Mouse (Mus musculus) CH12.LX (cell line): ENCODE measurements around the gene Gsdma3. TPM values are rescaled to one million over a fixed set of nuclear protein-coding genes. Genes with fewer than 3 reads are reported as not detected.

Experiments
- DNase-seq: peaks from one replicate; pipeline ENCODE4 v3.0.0-alpha.2; 2013; ENCODE audit errors: extremely low read depth
- H3K27ac ChIP-seq: 2 replicates; pipeline ENCODE4 v1.5.1; 2012; ENCODE audit warnings: low read depth, mild to moderate bottlenecking, control low read depth, moderate library complexity; ENCODE audit not compliant: insufficient read depth
- H3K27me3 ChIP-seq: replicated peaks from 2 replicates; pipeline ENCODE3; 2012; ENCODE audit warnings: inconsistent platforms
- H3K36me3 ChIP-seq, 2 experiments: replicated peaks in 1 of 2; 2 replicates each; pipeline versions ENCODE3 to v1.6.1; 2012; ENCODE audit warnings: inconsistent platforms in 1 of 2, low read length in 1 of 2, mild to moderate bottlenecking in 1 of 2, mixed read lengths in 1 of 2, moderate library complexity in 1 of 2; ENCODE audit not compliant: control insufficient read depth in 1 of 2, insufficient read depth in 1 of 2
- H3K4me1 ChIP-seq, 2 experiments: 2 replicates each; pipeline ENCODE4 v1.6.1; 2012; ENCODE audit warnings: inconsistent platforms in 1 of 2, moderate library complexity in 1 of 2; ENCODE audit not compliant: insufficient read depth in 2 of 2, control insufficient read depth in 1 of 2
- H3K4me2 ChIP-seq: 2 replicates; pipeline ENCODE4 v1.6.1; 2012; ENCODE audit warnings: low read depth, mild to moderate bottlenecking, control low read depth; ENCODE audit not compliant: poor library complexity, insufficient read depth, severe bottlenecking
- H3K4me3 ChIP-seq, 3 experiments: fragments of 150-350 bp in 1 of 3; sonication (generic) in 1 of 3; replicated peaks in 1 of 3; 2 replicates each; pipeline versions ENCODE3 to v1.5.1; 2011 to 2012; ENCODE audit warnings: low read depth in 2 of 3, low read length in 2 of 3, mild to moderate bottlenecking in 2 of 3, moderate library complexity in 2 of 3, control low read depth in 1 of 3, improper control_type of control experiment in 1 of 3, inconsistent platforms in 1 of 3, mixed read lengths in 1 of 3; ENCODE audit not compliant: poor library complexity in 1 of 3
- H3K79me2 ChIP-seq: replicated peaks from 2 replicates; pipeline ENCODE4 v1.6.1; 2012; ENCODE audit warnings: mild to moderate bottlenecking, moderate library complexity; ENCODE audit not compliant: control insufficient read depth, poor library complexity, insufficient read depth, severe bottlenecking; ENCODE audit errors: extremely low read depth
- H3K9ac ChIP-seq: 2 replicates; pipeline ENCODE4 v1.6.1; 2012; ENCODE audit warnings: low read depth, mild to moderate bottlenecking, control low read depth, moderate library complexity; ENCODE audit not compliant: insufficient read depth
- H3K9me3 ChIP-seq: replicated peaks from 2 replicates; pipeline ENCODE3; 2012; ENCODE audit warnings: low read length, inconsistent platforms, mixed read lengths
- BHLHE40 ChIP-seq: IDR thresholded peaks from 2 replicates; pipeline ENCODE4 v1.6.1; 2011; ENCODE audit warnings: mild to moderate bottlenecking, low read depth, low read length, improper control_type of control experiment
- CHD1 ChIP-seq: IDR thresholded peaks from 2 replicates; pipeline ENCODE4 v1.6.1; 2012; ENCODE audit warnings: low read depth, low read length, improper control_type of control experiment, inconsistent platforms
- CHD2 ChIP-seq: IDR thresholded peaks from 2 replicates; pipeline ENCODE4 v1.6.1; 2011; ENCODE audit warnings: low read length, improper control_type of control experiment
- CTCF ChIP-seq, 2 experiments: IDR thresholded peaks in 1 of 2; conservative IDR thresholded peaks in 1 of 2; 2 replicates each; pipeline ENCODE4 v1.5.1; 2011 to 2012; ENCODE audit warnings: low read depth in 2 of 2, low read length in 2 of 2, improper control_type of control experiment in 1 of 2, inconsistent platforms in 1 of 2, mild to moderate bottlenecking in 1 of 2, moderate library complexity in 1 of 2
- E2F4 ChIP-seq: IDR thresholded peaks from 2 replicates; pipeline ENCODE4 v1.6.1; 2011; ENCODE audit warnings: low read depth, low read length, improper control_type of control experiment; ENCODE audit not compliant: insufficient replicate concordance
- EP300 ChIP-seq: IDR thresholded peaks from 2 replicates; pipeline ENCODE4 v1.6.1; 2011; ENCODE audit warnings: low read length, improper control_type of control experiment
- ETS1 ChIP-seq: conservative IDR thresholded peaks from 2 replicates; pipeline ENCODE4 v1.6.1; 2012; ENCODE audit warnings: low read depth, mild to moderate bottlenecking, inconsistent platforms, low read length, improper control_type of control experiment, moderate library complexity
- GABPA ChIP-seq: IDR thresholded peaks from 2 replicates; pipeline ENCODE4 v1.6.1; 2012; ENCODE audit warnings: low read depth, low read length, improper control_type of control experiment, inconsistent platforms; ENCODE audit not compliant: insufficient replicate concordance
- HCFC1 ChIP-seq: IDR thresholded peaks from 2 replicates; pipeline ENCODE4 v1.6.1; 2012; ENCODE audit warnings: low read depth, mild to moderate bottlenecking, inconsistent platforms, low read length, improper control_type of control experiment
- JUN ChIP-seq: IDR thresholded peaks from 2 replicates; pipeline ENCODE4 v1.6.1; 2011; ENCODE audit warnings: low read depth, mild to moderate bottlenecking, low read length, improper control_type of control experiment, moderate library complexity; ENCODE audit not compliant: insufficient read depth
- JUND ChIP-seq: conservative IDR thresholded peaks from 2 replicates; pipeline ENCODE4 v1.6.1; 2011; ENCODE audit warnings: low read depth, low read length, improper control_type of control experiment
- KAT2A ChIP-seq: IDR thresholded peaks from 2 replicates; pipeline ENCODE4 v1.6.1; 2012; ENCODE audit warnings: low read length, improper control_type of control experiment, inconsistent platforms; ENCODE audit not compliant: insufficient replicate concordance
- MAFK ChIP-seq: IDR thresholded peaks from 2 replicates; pipeline ENCODE4 v1.6.1; 2011; ENCODE audit warnings: low read length, improper control_type of control experiment; ENCODE audit not compliant: insufficient replicate concordance
- MAX ChIP-seq: IDR thresholded peaks from 2 replicates; pipeline ENCODE4 v1.6.1; 2011; ENCODE audit warnings: low read length, improper control_type of control experiment
- MAZ ChIP-seq: IDR thresholded peaks from 2 replicates; pipeline ENCODE4 v1.6.1; 2012; ENCODE audit warnings: low read depth, mild to moderate bottlenecking, inconsistent platforms, low read length, improper control_type of control experiment, moderate library complexity
- MEF2A ChIP-seq: IDR thresholded peaks from 2 replicates; pipeline ENCODE4 v1.6.1; 2014; ENCODE audit warnings: low read depth, mild to moderate bottlenecking, inconsistent platforms, low read length, improper control_type of control experiment, borderline replicate concordance
- MYC ChIP-seq: IDR thresholded peaks from 2 replicates; pipeline ENCODE4 v1.6.1; 2011; ENCODE audit warnings: low read depth, mild to moderate bottlenecking, improper control_type of control experiment, low read length
- NELFE ChIP-seq: IDR thresholded peaks from 2 replicates; pipeline ENCODE4 v1.6.1; 2011; ENCODE audit warnings: low read depth, low read length, improper control_type of control experiment
- NRF1 ChIP-seq: IDR thresholded peaks from 2 replicates; pipeline ENCODE4 v1.6.1; 2014; ENCODE audit warnings: low read depth, mild to moderate bottlenecking, inconsistent platforms, low read length, improper control_type of control experiment, moderate library complexity
- PAX5 ChIP-seq: IDR thresholded peaks from 2 replicates; pipeline ENCODE4 v1.6.1; 2012; ENCODE audit warnings: low read length, inconsistent platforms, mixed read lengths
- POLR2A ChIP-seq: IDR thresholded peaks from 2 replicates; pipeline ENCODE4 v1.6.1; 2011; ENCODE audit warnings: low read depth, mild to moderate bottlenecking, improper control_type of control experiment, low read length
- POLR2AphosphoS2 ChIP-seq: IDR thresholded peaks from 2 replicates; pipeline ENCODE4 v1.6.1; 2011; ENCODE audit warnings: low read depth, low read length, improper control_type of control experiment
- SIN3A ChIP-seq: IDR thresholded peaks from 2 replicates; pipeline ENCODE4 v1.6.1; 2012; ENCODE audit warnings: low read length, improper control_type of control experiment, inconsistent platforms
- SMC3 ChIP-seq: IDR thresholded peaks from 2 replicates; pipeline ENCODE4 v1.6.1; 2011; ENCODE audit warnings: low read depth, low read length, improper control_type of control experiment
- TBP ChIP-seq: conservative IDR thresholded peaks from 2 replicates; pipeline ENCODE4 v1.6.1; 2011; ENCODE audit warnings: low read depth, low read length, improper control_type of control experiment
- TCF12 ChIP-seq: IDR thresholded peaks from 2 replicates; pipeline ENCODE4 v1.6.1; 2014; ENCODE audit warnings: low read depth, mild to moderate bottlenecking, inconsistent platforms, low read length, improper control_type of control experiment
- USF1 ChIP-seq: IDR thresholded peaks from 2 replicates; pipeline ENCODE4 v1.6.1; 2014; ENCODE audit warnings: low read depth, mild to moderate bottlenecking, inconsistent platforms, low read length, improper control_type of control experiment
- USF2 ChIP-seq: conservative IDR thresholded peaks from 2 replicates; pipeline ENCODE4 v1.6.1; 2011; ENCODE audit warnings: low read depth, low read length, improper control_type of control experiment
- ZKSCAN1 ChIP-seq: IDR thresholded peaks from 2 replicates; pipeline ENCODE4 v1.6.1; 2012; ENCODE audit warnings: low read depth, inconsistent platforms, low read length, improper control_type of control experiment, borderline replicate concordance
- ZMIZ1 ChIP-seq: IDR thresholded peaks from 2 replicates; pipeline ENCODE4 v1.6.1; 2012; ENCODE audit warnings: low read depth, mild to moderate bottlenecking, inconsistent platforms, low read length, improper control_type of control experiment
- ZNF384 ChIP-seq: IDR thresholded peaks from 2 replicates; pipeline ENCODE4 v1.6.1; 2012; ENCODE audit warnings: low read depth, low read length, improper control_type of control experiment, inconsistent platforms
- dilution Hi-C: fragments of 300-500 bp; cut with MboI; formaldehyde crosslinking; loops from 2 replicates; pipeline ENCODE4 v1.14.3; 2020; ENCODE audit warnings: low sequenced_read_pairs; ENCODE audit not compliant: extremely low pct_unique_long_range_greater_than_20kb, extremely low pct_ligation_motif_present
- in situ Hi-C: fragments of 300-500 bp; cut with MboI; formaldehyde crosslinking; loops from 3 replicates; pipeline ENCODE4 v1.14.3; 2019; ENCODE audit warnings: low sequenced_read_pairs, low pct_ligation_motif_present, low pct_unique_long_range_greater_than_20kb, mixed read lengths
- polyA plus RNA-seq: library from polyadenylated mRNA; unstranded; fragments of >175 nt; gene quantifications from 2 replicates; pipeline ENCODE4 v1.2.1, GENCODE M21; 2012; ENCODE audit warnings: low read depth; ENCODE audit not compliant: insufficient read length
- total RNA-seq, 2 experiments: library from RNA; depleted of rRNA; stranded (reverse); fragments of 300-350 nt in 1 of 2; fragments of >200 nt in 1 of 2; gene quantifications; 2 replicates each; pipeline ENCODE4 v1.2.3; 2012 to 2014

Gsdma3 gene
- total and polyA plus RNA-seq, 3 experiments: not detected

DNA sequence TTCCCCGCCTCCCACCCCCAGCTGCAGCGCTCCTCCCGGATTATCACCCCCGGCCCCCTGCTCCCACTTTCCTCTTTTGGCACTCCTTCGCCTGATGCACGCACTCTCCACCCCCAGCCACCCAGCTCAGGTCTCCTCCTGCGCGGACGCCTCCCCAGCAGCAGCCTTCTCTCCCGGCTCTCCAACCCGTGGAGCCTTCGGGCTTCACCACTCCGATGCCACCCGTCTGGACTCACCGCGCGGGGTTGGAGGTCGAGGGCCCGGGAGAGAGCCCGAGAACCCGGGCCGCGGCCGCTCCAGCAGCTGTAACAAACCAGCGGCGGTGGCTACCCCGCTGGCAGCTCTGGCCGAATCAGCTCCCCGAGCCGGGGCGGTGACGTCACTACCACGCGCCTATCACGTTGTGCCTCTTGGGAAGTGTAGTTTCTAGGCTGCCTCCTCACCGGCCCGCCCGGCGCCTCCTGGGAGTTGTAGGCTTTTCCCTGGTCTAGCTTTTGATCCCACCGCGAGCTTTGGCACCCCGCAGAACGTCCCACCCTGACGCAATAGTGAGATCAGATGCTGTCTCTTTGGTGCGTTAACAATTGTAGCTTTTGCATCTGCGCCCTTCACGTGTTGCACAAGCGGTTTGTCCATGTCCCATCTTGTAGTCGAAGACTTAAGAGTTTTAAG lies 39.1 kb upstream of the Gsdma3 start, which contains the start of gene Ormdl3 (continued):
- TF ChIP-seq NRF1: no peak; the same call in 1 of the 2 replicates
- TF ChIP-seq SIN3A: peak; percentile 99
- TF ChIP-seq PAX5: no peak
- peak; percentile 78 for TF ChIP-seq NELFE
- no peak for TF ChIP-seq ZNF384
- TF ChIP-seq USF1: peak; percentile 48
- no peak; the same call in none of the 2 replicates for TF ChIP-seq MAZ
- TF ChIP-seq USF2: no peak; the same call in 1 of the 2 replicates
- TF ChIP-seq POLR2A: peak; percentile 88
- TF ChIP-seq MAX: peak; percentile 44
- no peak for TF ChIP-seq CTCF (conservative IDR thresholded peaks at IDR 0.05 in 1 of 2, IDR thresholded peaks at IDR 0.05 in 1 of 2; ENCODE audit: low read depth in 2 of 2, low read length in 2 of 2)
- 0 out of 2 replicates have a peak, but pooled peaks have one; percentile 3 for TF ChIP-seq SMC3
- no peak for TF ChIP-seq JUN
- TF ChIP-seq, all 38 proteins: peak for 24

DNA sequence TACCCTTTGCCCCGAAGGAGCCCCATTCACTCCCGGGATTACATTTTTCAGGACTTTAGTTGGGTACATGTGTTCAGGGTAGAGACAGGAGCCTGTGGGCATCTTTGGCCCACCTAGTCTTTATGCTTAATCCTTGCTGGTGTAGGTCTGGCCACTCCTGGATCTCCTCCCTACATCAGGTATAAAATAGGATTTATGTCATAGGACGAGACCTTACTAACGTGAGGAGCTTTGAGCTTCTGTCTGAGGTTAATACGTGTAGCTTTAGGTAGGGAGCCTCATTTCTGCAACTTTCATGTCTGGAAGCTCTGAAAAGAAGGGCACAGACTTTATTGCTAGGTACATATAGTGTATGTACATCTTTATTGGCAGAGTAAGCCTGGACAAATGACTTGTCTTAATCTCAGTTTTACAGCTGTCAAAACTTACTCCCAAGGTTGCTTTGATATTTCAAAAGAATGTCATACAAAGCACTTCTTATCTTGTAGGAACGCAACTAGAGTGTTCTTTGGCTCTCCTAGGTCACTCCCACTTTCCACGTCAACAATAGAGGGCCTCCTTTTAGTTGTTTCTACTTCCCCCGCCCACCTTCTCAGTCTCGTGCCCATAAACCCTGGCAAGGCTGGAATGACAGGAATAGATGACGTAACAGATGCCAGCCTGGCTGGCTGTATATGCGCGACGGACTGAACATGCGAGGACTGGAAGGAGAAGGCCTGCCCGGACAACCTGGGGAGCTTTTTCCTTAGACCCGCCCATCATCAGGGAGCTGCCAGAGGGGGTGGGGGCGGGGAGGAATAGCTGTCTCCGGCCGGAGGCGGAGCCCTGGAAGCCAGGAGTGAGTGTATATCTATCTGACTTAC lies 38.2 kb upstream of the Gsdma3 start:
- Histone ChIP-seq H3K79me2 (peaks cover 17% of the 10 kb centered on the region), H3K4me2 (peak overlapping the region; percentile 72), H3K9me3 (no peaks in the 10 kb centered on the region), H3K36me3 (peaks cover 10 to 23% of the 10 kb centered on the region in 2 experiments), H3K4me1 (peaks cover 21 to 43% of the 10 kb centered on the region in 2 experiments), H3K4me3 (peak overlapping the region; percentile 61 to 95 (median 71)), H3K27me3 (peaks cover 29% of the 10 kb centered on the region), H3K9ac (peak overlapping the region; percentile 71), H3K27ac (peak overlapping the region; percentile 35)
- dilution Hi-C loops (no loop called here), in situ Hi-C loops (loop anchor here (5.0 kb wide), 1 partner anchor 36 kb away; the partner anchor contains the start of gene Zpbp2)
- peak; percentile 92 for DNase-seq
- TF ChIP-seq MAX (peak; percentile 5; the same call in 1 of the 2 replicates), CHD2 (peak; percentile 88), NELFE (no peak), ETS1 (peak; percentile 62; the same call in 1 of the 2 replicates), CTCF (conservative IDR thresholded peaks at IDR 0.05 in 1 of 2, IDR thresholded peaks at IDR 0.05 in 1 of 2; ENCODE audit: low read depth in 2 of 2, low read length in 2 of 2) (no peak), BHLHE40 (peak; percentile 97), MAZ (peak; percentile 93), KAT2A (no peak), ZKSCAN1 (no peak), JUND (0 out of 2 replicates have a peak, but pooled peaks have one; percentile 8), SIN3A (0 out of 2 replicates have a peak, but pooled peaks have one; percentile 55), PAX5 (no peak), ZMIZ1 (no peak; the same call in 1 of the 2 replicates), EP300 (no peak), TCF12 (peak; percentile 44; the same call in 1 of the 2 replicates), NRF1 (no peak), SMC3 (no peak), MEF2A (peak; percentile 66), USF1 (no peak), POLR2AphosphoS2 (no peak), POLR2A (no peak; the same call in 1 of the 2 replicates), GABPA (no peak), CHD1 (no peak), ZNF384 (0 out of 2 replicates have a peak, but pooled peaks have one; percentile 5), HCFC1 (peak; percentile 64), USF2 (no peak), E2F4 (no peak), MAFK (no peak), TBP (peak; percentile 35; the same call in 1 of the 2 replicates), MYC (peak; percentile 62; the same call in 1 of the 2 replicates)
